ENCODE assay signal across 12 mouse cellular contexts in genomic region chr1:168138669-168139068, GRCm38 (mm10).
"Had no signal": no experiment of that assay in that cellular context is flagged by ENCODE, and none has a peak within 500 bp of the region (broad histone marks: within the 10 kb centered on the region; RNA-seq: fewer than 3 reads in every experiment).

No protein-coding gene starts in this region.

- H3K4me3 ChIP-seq: limb, embryonic 15.5 days; liver, embryonic 12.5 days; midbrain, embryonic 13.5 days; stomach, embryonic 15.5 days had no signal

- H3K9me3 ChIP-seq: limb, embryonic 15.5 days; liver, embryonic 12.5 days; midbrain, embryonic 13.5 days; stomach, embryonic 15.5 days had no signal

- H3K4me2 ChIP-seq: limb, embryonic 15.5 days; liver, embryonic 12.5 days; lung, embryonic 14.5 days; midbrain, embryonic 13.5 days; stomach, embryonic 15.5 days had no signal

- H3K36me3 ChIP-seq: limb, embryonic 15.5 days; liver, embryonic 12.5 days; midbrain, embryonic 13.5 days; stomach, embryonic 15.5 days had no signal

- H3K4me1 ChIP-seq: limb, embryonic 15.5 days; liver, embryonic 12.5 days; stomach, embryonic 15.5 days had no signal

- H3K9ac ChIP-seq: limb, embryonic 15.5 days; liver, embryonic 12.5 days; lung, embryonic 14.5 days; midbrain, embryonic 13.5 days; stomach, embryonic 15.5 days had no signal

- H3K27me3 ChIP-seq: limb, embryonic 15.5 days; liver, embryonic 12.5 days; midbrain, embryonic 13.5 days; stomach, embryonic 15.5 days had no signal

- DNase-seq: kidney, adult 11 months; layer of hippocampus, adult 9-11 months; layer of hippocampus, postnatal 36 days; lung, embryonic 14.5 days; right cerebral cortex, postnatal 14 days; thymus, adult 2 months; thymus, postnatal 25 days had no signal

- H3K27ac ChIP-seq: hindbrain, postnatal 0 days; limb, embryonic 15.5 days; liver, embryonic 12.5 days; midbrain, embryonic 13.5 days; stomach, embryonic 15.5 days had no signal

- ATAC-seq: hindbrain, postnatal 0 days; liver, embryonic 12.5 days; midbrain, embryonic 13.5 days had no signal
